Mouse (Mus musculus) cerebellum, adult 9-10 months (tissue): ENCODE data around the gene Gm38100.

Experiments used
- DNase-seq: peaks from one replicate; pipeline ENCODE4 v3.0.0; 2022

The Gm38100 gene

DNA sequence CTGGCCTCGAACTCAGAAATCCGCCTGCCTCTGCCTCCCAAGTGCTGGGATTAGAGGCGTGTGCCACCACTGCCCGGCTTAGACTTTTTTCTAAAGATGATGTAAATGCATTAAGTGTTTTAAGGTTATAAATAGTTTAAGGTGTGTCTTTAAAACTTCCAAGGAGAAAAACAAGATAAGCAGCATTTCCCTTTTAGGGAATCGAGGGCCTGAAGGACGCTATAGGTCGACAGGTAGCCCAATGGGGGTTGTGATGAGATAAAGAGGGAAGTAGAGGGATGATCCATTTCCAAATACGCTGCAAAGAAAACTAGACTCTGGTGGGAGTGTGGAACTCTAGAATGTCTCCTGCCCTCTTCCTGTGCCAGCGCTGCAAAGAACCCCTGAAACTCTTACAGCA is at the start of gene Gm38100:
Gm38100 (plus strand) TSS at position 301 of the 400 bp plus-strand sequence.
- no peak for DNase-seq

DNA sequence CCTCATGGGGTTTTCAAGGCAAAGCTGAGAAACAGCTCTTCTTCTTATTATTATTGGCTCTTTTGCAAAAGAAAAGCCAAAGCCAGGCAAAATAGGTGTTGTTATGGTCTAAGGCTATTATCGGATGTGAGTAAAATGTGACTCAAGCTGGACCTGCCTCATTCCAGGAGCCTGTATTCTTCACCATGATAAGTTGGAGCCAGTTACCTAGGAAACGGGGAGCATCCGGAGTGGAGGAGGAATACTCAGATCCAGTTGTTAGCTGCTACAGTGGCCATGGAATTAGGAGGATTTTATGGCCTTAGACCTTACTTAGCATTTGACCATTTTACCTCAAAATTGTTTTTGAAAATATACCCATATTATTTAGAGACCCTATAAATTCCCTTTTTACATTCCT is 49.4 kb upstream of the Gm38100 start:
- no peak for DNase-seq

DNA sequence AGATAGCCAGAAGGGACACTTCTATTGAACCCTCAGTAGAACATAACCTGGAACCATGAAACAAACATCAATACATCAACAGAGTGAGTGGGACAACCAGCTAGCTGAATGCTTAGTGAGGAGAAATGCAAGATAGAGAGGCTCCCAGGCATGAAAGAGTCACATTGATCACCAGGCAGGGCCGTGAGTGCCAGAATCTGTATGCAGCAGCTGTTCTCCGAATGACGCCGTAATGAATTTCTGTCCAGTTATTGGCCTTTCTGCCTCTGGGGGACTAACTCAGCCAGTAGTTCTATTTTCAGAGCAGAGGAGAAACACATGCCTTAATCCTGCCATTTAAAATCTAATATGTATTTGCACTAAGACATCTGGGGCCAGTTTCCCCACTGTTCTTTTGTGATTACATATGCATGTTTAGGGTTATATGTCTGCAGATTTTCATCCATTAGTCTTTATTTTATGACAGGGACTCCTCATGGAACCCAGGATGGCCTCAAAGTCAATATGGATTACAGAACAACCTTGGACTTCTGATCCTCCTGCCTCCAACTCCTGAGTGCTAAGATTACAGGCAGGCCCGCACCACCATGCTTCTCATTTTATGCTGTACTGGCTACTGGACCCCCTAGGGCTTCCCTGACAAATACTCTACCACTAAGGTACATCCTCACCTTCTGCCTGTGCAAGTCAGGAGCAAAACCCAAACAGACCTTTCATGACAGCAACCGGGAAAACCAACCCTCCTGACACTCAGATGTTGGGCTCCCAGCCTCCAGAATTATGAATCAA is 47.9 kb upstream of the Gm38100 start:
- DNase-seq = no peak

DNA sequence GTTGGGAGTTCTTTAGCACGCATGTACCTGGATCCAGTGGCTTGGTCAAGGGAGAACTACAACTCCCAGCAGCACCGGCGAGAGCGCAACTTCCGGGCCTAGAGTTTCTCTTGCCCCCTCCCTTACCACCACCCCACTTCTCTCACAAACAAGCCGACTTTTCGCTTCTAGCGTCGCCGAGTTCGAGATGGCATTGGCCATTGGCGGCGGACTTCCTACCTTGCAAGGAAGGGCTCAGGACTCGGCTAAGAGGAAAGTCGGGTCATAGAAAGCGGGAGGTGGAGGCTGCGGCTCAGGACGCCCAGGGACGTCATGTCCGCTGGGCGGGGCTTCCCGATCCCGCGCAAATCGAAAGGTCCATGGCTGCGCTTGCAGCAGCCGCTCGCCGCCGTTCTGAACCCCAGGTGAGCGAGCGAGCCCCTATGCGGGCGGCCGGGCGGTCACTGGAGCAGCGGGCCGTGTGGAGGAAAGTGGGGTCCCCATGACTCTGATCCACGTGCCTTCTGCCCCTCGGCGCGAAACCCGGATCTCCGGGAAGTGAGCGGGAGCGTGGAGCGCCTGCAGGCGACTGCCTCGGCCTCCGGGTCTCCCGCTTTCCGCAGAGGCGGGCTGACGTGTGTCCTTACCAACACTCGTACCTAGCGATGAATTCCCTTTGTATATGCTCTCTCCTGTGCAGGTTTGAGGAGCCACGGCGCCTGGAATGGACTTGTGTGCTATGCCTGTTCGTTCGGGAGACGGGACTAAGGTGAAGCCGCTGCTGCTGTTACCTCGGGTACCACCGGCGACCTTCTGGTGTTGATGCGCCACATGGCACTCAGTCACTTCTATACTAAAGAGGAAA is 39.5 kb upstream of the Gm38100 start, which contains the start of gene Exo1:
Exo1 (plus strand) TSS at position 129 of the 844 bp plus-strand sequence.
- peak; percentile 81 for DNase-seq

DNA sequence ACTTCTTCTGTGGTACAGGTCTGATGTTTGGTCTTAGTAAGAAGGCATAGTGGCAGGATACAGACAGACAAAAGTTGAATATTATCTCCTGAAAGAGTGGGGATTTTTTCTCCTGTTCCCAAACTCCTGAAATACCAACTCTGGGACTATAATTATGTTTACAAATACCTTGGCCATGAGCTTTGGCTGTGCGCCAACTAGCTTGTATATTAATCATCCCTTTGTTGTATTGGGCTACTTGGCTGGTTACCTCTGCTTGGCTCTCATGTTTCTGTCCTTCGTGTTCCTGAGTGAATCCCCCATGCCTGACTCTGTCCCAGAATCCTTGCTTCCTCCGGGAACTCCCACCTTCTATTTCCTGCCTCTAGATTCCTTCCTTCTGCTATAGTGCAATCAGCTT is 36.7 kb upstream of the Gm38100 start:
- DNase-seq = no peak

DNA sequence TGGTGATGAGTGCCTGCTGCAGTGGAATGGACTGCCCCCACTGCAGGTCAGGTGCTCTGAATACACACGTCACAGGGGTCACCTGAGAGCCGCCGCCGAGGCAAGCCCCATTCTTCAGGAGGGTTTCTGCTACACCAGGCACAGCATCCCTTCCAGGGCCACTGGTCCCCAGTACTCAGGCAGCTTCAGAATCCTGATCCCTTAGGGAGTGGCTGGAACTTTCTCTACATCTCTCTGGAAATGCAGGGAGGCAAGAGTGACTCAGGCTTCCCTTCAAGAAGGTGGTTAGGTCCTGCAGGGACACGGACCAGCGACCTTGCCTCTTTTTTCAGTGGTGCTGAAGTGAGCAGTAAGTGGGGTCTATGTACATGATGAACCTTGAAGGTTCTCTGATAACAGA is 26.9 kb upstream of the Gm38100 start:
- DNase-seq = no peak

GRCm38 (mm10) chr1:175893726-175894125 is 26.4 kb upstream of the Gm38100 start:
- DNase-seq = no peak

GRCm38 (mm10) chr1:175911207-175911606 is 8.9 kb upstream of the Gm38100 start:
- DNase-seq = no peak

- no peak for DNase-seq
These were observed 8.1 kb upstream of the Gm38100 start for GRCm38 (mm10) chr1:175912038-175912437.

DNA sequence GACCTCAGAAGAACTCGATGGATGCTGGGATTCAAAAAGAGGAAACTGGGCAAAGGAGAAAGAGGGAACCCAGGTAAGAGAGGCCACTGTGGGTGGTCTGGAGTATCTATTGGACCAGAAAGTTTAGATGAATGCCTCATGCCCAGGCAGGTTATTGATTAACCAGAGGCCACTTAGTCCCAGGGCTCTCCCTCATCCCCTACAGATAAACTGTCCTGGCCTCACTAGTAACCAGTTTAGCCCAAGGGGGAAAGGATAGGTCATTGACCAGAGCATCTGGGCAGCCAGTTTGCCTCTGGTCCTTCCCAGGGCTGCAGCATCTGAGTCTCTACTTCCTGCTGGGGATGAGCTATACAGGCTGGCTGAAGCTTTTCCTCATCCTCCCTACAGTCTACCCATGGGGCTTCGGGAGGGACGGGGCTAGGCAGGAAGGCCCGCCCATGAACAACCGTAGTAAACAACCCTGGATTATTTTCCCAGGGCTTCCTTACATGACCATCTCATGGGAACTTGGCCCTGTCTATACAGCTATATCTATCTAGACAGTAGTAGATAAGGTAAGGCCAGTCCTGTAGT is 6.3 kb upstream of the Gm38100 start:
- DNase-seq = no peak

DNA sequence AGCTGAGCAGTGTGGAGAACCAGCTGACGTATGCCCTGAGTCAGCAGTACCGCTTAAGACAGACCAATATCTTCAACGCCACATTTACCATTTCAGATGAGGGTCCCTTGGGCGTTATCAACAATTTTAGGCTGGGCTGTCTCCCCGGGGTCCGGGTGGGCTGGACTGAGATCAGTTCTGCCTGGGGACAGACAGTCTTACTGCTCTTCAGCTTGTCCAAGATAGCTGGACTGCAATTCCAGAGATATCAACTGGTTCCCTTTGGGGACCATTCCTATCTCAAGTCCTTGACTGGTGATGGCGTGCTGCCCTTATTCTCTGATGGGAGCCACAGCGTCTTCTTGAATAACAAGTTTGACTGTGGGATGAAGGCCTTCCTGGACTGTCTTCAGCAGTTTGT is 962 bp downstream of the Gm38100 start:
- DNase-seq = no peak

DNA sequence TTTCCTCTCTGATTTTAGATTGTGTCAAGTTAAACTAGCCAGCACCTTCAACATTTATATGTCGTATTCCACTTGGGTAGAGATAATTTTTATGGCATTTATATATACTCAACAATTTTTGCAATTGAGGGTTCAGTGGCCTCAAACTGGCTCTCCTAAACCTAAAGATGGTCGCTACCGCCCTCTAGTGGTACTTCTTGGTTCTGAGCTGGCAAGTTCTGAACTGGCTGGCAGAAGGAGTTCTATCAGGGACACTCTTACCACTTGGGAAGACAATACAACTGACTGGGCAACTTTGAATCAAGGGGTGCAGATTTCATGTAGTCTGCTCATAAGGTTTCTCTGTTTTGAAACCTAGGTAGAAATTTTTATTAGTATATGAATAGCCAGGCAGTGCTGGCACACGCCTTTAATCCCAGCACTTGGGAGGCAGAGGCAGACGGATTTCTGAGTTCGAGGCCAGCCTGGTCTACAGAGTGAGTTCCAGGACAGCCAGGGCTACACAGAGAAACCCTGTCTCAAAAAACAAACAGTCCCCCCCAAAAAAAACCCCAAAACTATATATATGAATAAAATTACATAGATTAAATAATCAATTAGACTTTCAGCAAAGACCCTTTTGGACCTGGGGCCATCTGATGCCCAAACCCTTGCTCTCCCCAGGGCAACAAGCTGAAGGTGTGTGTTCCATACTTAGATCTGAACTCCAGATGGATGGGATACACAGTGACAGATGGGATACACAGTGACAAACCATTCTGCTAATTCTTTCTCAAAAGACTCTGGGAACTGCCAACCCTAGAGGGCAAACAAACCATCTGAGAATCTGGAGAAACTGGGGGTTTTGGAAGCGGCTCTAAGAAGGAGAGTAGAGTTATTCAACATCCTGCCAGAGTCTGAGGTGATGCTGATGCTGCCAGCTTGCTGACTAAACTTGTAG is 4.0 kb downstream of the Gm38100 start:
- peak; percentile 76 for DNase-seq

DNA sequence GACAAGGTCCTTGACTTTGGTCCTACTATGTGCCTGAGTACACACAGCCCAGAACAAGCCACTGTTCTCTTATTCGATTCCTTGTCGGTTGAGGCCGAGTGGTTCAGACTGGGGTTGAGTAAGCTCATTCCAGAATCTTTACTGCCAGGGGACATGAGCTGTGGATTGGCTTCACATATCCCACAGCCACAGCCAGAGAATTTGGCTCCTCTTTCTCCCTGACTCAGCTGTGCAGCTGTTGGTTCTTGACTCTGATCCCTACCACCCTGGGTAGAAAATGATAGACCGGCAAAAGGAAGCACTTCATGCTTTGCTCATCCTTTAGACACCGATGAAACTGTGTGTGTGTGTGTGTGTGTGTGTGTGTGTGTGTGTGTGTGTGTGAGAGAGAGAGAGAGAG is 11.3 kb downstream of the Gm38100 start:
- DNase-seq = no peak

GRCm38 (mm10) chr1:175936282-175936737 is 16.2 kb downstream of the Gm38100 start:
- peak; percentile 92 for DNase-seq

GRCm38 (mm10) chr1:175938731-175939130 is 18.6 kb downstream of the Gm38100 start:
- no peak for DNase-seq

DNA sequence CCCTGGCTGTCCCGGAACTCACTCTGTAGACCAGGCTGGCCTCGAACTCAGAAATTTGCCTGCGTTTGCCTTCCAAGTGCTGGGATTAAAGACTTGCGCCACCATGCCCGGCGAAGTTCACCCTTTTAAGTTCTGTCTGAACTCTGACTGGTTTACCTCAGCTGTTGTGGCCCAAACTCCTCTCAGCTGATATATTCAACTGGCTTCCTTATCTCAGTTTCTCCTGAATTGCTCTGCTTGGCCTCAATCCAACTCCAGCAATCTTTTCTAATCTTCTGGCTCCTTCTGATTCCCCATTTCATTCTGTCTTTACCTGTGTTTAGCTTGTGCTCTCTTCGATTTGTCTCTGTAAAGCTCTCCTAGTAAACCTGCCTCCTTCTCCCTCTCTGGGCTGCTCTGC is 23.0 kb downstream of the Gm38100 start:
- DNase-seq = no peak

DNA sequence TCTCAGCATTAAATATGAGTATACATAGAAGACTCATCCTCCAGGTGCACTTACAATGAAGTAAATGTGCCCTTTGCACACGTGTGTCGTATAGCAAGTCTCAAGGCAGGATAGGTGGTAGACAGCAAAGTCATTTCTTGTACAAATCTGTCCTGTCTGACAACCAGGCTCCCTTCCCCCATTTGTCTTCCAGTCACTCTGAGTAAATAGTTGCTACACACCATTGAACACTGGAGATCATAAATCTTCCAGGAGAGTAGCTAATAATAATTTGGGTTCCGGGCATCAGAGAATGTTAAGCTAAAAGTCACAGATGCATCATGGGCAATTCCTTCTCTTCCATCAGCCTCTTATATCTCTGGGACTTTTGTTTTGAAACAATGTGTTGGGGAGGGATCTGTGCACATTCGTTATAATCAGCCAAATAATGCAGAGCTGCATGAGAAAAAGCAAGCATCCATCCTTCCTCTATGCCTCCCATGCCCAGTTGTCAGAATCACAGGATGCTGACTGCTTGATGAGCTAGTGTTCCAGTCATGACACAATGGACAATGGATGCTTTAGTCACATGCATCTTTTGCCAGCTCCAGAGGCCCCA is 26.7 kb downstream of the Gm38100 start:
- no peak for DNase-seq

GRCm38 (mm10) chr1:175950421-175950820 is 30.3 kb downstream of the Gm38100 start:
- DNase-seq = no peak

GRCm38 (mm10) chr1:175950851-175951250 is 30.7 kb downstream of the Gm38100 start:
- no peak for DNase-seq

DNA sequence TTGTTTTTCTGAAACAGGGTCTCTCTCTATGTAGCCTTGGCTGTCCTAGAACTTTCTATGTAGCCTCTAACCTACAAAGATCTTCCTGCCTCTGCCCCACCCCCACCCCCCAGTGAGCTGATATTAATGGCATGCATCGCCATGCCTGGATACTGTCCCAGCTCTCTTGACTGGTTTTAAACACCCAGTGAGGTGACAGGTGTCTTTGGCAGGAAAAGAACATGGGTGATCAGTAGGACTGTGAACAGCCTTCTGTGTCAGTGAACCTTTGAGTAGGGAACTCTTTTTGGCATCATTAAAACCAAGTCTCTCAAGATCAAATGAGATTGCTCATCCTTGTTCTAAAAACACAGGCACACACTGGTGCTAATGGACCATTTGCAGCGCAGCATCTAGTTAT is 41.7 kb downstream of the Gm38100 start:
- DNase-seq = peak; percentile 52

DNA sequence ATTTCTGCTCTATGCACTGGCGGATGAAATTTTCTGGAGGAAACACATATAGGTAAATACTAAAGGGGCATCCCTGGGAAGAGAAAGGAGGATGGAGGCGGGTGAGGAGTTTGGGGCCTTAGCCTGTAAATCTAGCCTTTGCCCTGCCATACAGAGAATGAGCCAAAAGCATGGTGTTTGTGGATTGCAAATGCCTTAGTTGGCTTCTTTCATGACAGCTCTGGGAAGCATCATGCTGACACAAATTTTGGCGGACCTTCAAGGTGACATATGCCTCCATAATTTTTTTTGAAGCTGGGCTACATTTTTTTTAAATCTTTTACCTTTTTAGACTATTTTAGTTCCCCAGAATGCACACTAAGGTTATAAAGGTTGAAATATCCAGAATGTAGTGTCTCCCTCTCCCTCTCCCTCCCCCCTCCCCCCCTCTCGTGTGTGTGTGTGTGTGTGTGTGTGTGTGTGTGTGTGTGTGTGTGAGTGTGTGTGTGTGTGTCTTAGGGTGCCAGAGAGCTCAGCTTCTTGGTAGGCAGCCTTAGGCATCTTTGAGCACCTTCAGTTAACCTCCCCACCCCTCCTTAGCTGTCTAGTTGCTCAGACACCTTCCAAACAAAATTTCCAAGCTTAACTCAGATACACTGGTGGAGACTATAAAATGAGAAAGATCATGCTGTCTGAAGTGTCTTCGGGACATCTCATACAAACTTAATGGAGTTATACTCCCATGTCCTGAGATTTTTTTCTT is 47.0 kb downstream of the Gm38100 start:
- peak; percentile 95 for DNase-seq
